Mouse (Mus musculus): ENCODE measurements around the gene Gm21992. TPM values are rescaled to one million over a fixed set of nuclear protein-coding genes. Genes with fewer than 3 reads are reported as not detected.

Gene Gm21992
- 27.0 and 29.6 TPM in 2 replicates for polyA plus RNA-seq (2016; fragmentation: Nextera tagmentation; extraction: Ambion mirVana)

DNA sequence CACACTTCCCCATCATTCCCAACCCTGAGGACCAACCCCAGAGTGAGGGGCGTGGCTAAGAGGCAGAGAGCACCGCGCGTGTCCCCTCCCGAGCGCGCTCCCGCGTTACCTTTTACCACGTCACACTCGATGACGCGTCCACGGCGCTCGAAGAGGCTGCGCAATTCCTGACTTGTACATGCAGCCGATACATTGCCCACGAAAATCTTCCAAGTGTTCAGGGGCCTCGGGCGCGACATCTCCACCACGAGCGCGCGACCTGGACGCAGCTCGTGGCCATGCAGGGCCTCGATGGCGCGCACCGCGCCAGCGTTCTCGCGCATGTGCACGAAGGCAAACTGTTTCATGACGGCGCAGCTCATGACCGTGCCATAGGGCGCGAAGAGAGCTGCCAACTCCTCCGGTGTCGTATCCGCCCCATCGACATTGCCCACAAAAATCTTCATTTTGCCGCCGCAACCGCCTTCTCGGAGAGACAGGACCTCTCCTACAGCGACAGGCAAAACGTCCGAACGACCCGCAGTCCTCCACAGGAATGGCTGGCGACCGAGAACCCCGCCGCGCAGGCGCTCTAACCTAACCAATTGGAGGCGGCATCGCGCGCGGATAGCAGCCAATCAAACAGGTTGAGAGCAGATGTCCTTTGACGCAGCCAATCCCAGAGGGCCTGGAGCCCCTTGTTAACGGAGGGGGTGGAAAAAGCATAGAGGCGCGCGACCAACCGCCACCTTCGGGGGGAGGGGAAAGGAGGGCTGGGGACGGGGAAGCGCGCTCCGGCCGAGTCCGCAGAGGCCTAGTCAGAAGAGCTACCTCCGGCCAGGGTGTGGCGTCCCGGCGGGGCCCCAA, at the start of gene Gm21992, which contains the start of gene Rbm14:
Gene Gm21992 (minus strand): TSS at position 550 of the 846 bp plus-strand sequence.
Gene Rbm14 (minus strand): TSS at position 572 of the 846 bp plus-strand sequence.
- Histone ChIP-seq H3K9me3 (replicated peaks) (no peaks in the 10 kb centered on the region), H3K4me3 (peak within 1 kb of the TSS; percentile 81), H3K27me3 (replicated peaks) (no peaks in the 10 kb centered on the region), H3K36me3 (peaks cover 4% of the 10 kb centered on the region; the same call in 1 of the 2 replicates), H3K9ac (peak within 1 kb of the TSS; percentile 92), H3K27ac (ENCODE audit: poor library complexity, severe bottlenecking) (peak within 1 kb of the TSS; percentile 93), H3K4me2 (peak within 1 kb of the TSS; percentile 83), H3K4me1 (replicated peaks) (peaks cover 22% of the 10 kb centered on the region)
- WGBS: under 1% methylated on average over 83 of the region's 83 CpGs
- ATAC-seq (ENCODE audit: insufficient number of reproducible peaks, low FRiP score): peak; percentile 99

- Histone ChIP-seq H3K36me3 (0 out of 2 replicates have a peak, but pooled peaks cover 10% of the 10 kb centered on the region), H3K27ac (ENCODE audit: poor library complexity, severe bottlenecking) (no peak overlapping the region), H3K27me3 (replicated peaks) (peaks cover 29% of the 10 kb centered on the region), H3K9me3 (replicated peaks) (no peaks in the 10 kb centered on the region), H3K4me1 (replicated peaks) (peaks cover 9% of the 10 kb centered on the region; the same call in 1 of the 2 replicates), H3K4me2 (no peak overlapping the region), H3K4me3 (no peak overlapping the region), H3K9ac (no peak overlapping the region)
- ATAC-seq (ENCODE audit: insufficient number of reproducible peaks, low FRiP score): peak; percentile 63
- 47% methylated on average over 6 of the region's 6 CpGs for WGBS
Observed at GRCm38 (mm10) chr19:4859081-4859480, 47.7 kb upstream of the Gm21992 start.

GRCm38 (mm10) chr19:4855951-4856350, 44.5 kb upstream of the Gm21992 start:
- Histone ChIP-seq H3K4me1 (replicated peaks) (peaks cover 9% of the 10 kb centered on the region; the same call in 1 of the 2 replicates), H3K9ac (no peak overlapping the region), H3K9me3 (replicated peaks) (no peaks in the 10 kb centered on the region), H3K27me3 (replicated peaks) (peaks cover 20% of the 10 kb centered on the region), H3K4me3 (peak overlapping the region; percentile 59; the same call in 1 of the 2 replicates), H3K36me3 (0 out of 2 replicates have a peak, but pooled peaks cover 7% of the 10 kb centered on the region), H3K27ac (ENCODE audit: poor library complexity, severe bottlenecking) (no peak overlapping the region), H3K4me2 (peak overlapping the region; percentile 96)
- no peak for ATAC-seq (ENCODE audit: insufficient number of reproducible peaks, low FRiP score)
- whole genome bisulfite sequencing: 84% methylated on average over 4 of the region's 4 CpGs

DNA sequence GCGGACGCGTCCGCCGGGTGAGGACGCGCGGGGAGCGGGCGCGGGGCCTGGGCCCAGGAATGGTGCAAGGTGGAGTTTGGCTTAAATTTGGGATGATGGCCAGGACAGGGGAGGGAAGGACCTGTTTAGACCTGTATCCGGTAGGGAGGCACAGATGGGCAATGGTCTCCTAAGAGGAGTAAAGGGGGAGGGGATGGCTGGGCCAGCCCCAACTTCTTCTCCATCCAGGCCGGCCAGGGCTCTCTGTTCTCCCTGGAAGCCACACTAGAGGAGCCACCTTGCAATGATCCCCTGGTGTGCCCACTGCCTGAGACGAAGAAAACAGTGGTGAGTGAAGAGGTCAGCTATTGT, 44.0 kb upstream of the Gm21992 start:
- peaks cover 24% of the 10 kb centered on the region for H3K27me3 ChIP-seq (replicated peaks)
- peak overlapping the region; percentile 96 for H3K4me2 ChIP-seq
- H3K36me3 ChIP-seq: 0 out of 2 replicates have a peak, but pooled peaks cover 7% of the 10 kb centered on the region
- H3K4me1 ChIP-seq (replicated peaks): peaks cover 9% of the 10 kb centered on the region; the same call in 1 of the 2 replicates
- WGBS: 4% methylated on average over 14 of the region's 14 CpGs
- peak overlapping the region; percentile 59 for H3K4me3 ChIP-seq
- no peaks in the 10 kb centered on the region for H3K9me3 ChIP-seq (replicated peaks)
- peak overlapping the region; percentile 73 for H3K9ac ChIP-seq
- no peak for ATAC-seq (ENCODE audit: insufficient number of reproducible peaks, low FRiP score)
- peak overlapping the region; percentile 48; the same call in 1 of the 2 replicates for H3K27ac ChIP-seq (ENCODE audit: poor library complexity, severe bottlenecking)

DNA sequence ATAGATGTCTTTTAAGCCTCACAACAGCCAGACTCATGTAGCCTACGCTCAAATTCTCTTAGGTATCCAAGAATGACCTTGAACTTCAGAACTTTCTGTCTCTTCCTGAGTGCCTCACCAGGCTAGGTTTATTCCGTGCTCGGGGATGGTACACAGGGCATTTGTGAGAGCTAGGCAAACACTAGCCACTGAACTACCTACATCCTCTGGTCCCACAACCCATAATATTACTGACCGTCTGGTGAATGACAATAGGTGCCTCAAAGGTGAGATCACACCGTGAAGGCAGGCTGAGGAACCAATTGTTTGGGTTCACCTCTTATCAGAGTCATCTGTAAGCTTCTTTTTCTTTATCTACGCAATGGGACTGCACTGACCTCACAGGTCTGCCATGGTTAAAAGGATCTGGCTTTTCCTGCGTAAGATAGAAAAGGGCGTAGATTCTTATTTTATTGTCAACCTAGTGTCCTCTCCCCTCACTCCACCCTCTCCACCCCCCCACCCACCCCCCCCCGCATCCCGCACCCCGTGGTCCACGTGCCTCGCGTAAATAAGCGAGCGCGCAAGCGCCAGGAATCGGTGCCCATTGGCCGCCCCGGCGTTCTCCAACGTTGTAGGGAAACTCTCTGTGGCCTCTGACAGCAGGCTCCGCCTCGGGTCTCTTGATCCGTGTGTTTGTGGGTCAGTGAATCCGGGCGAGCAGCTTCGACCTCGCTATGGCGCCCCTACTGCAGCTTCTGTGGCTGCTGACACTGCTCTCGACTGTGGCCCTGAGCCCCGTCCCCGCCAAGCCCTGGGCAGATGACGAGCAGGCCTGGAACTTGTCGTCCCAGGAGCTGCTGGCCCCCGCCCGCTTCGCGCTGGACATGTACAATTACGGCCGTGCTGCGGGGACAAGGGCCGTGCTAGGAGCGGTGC, 43.4 kb upstream of the Gm21992 start, which contains the start of gene Ctsf:
Gene Ctsf (plus strand): TSS at position 579 of the 918 bp plus-strand sequence.
- H3K4me2 ChIP-seq: peak within 1 kb of the TSS; percentile 96
- H3K4me1 ChIP-seq (replicated peaks): peaks cover 9% of the 10 kb centered on the region; the same call in 1 of the 2 replicates
- 4% methylated on average over 45 of the region's 45 CpGs for WGBS
- peak; percentile 77 for ATAC-seq (ENCODE audit: insufficient number of reproducible peaks, low FRiP score)
- H3K27ac ChIP-seq (ENCODE audit: poor library complexity, severe bottlenecking): peak within 1 kb of the TSS; percentile 48; the same call in 1 of the 2 replicates
- H3K9me3 ChIP-seq (replicated peaks): no peaks in the 10 kb centered on the region
- H3K9ac ChIP-seq: peak within 1 kb of the TSS; percentile 73
- peak within 1 kb of the TSS; percentile 59 for H3K4me3 ChIP-seq
- H3K36me3 ChIP-seq: 0 out of 2 replicates have a peak, but pooled peaks cover 7% of the 10 kb centered on the region
- H3K27me3 ChIP-seq (replicated peaks): peaks cover 27% of the 10 kb centered on the region

GRCm38 (mm10) chr19:4850281-4850680, 38.9 kb upstream of the Gm21992 start:
- Histone ChIP-seq H3K4me1 (replicated peaks) (peaks cover 5% of the 10 kb centered on the region; the same call in 1 of the 2 replicates), H3K4me2 (no peak overlapping the region), H3K27me3 (replicated peaks) (peaks cover 15% of the 10 kb centered on the region), H3K9ac (no peak overlapping the region), H3K27ac (ENCODE audit: poor library complexity, severe bottlenecking) (no peak overlapping the region), H3K4me3 (no peak overlapping the region), H3K36me3 (no peaks in the 10 kb centered on the region), H3K9me3 (replicated peaks) (no peaks in the 10 kb centered on the region)
- no peak for ATAC-seq (ENCODE audit: insufficient number of reproducible peaks, low FRiP score)
- WGBS: 46% methylated on average over 5 of the region's 5 CpGs

DNA sequence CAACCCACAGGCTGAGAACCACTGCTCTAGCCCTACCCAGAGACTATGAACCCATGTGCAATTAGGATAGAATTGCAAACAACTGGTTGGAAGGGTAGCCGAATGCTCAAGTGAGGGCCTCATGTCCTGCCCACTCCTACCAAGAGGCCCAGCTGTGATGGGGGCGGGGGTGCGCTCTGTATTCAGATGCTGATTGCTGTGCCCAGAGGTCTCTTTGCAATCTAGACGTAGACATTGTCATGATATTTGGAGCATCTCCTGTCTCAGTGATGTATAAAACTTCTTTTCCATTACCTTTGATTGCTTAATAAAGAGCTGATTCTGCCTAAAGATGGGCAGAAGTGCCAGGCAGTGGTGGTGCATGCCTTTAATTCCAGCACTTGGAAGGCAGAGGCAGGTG, 38.4 kb upstream of the Gm21992 start:
- Histone ChIP-seq H3K9ac (no peak overlapping the region), H3K27ac (ENCODE audit: poor library complexity, severe bottlenecking) (no peak overlapping the region), H3K4me3 (no peak overlapping the region), H3K9me3 (replicated peaks) (no peaks in the 10 kb centered on the region), H3K4me1 (replicated peaks) (peaks cover 4% of the 10 kb centered on the region; the same call in 1 of the 2 replicates), H3K4me2 (no peak overlapping the region), H3K27me3 (replicated peaks) (peaks cover 15% of the 10 kb centered on the region), H3K36me3 (no peaks in the 10 kb centered on the region)
- WGBS: 41% methylated on average over 4 of the region's 4 CpGs
- ATAC-seq (ENCODE audit: insufficient number of reproducible peaks, low FRiP score): no peak

GRCm38 (mm10) chr19:4847490-4847889, 36.1 kb upstream of the Gm21992 start:
- no peaks in the 10 kb centered on the region for H3K36me3 ChIP-seq
- WGBS: 28% methylated on average over 7 of the region's 7 CpGs

GRCm38 (mm10) chr19:4845846-4846245, 34.4 kb upstream of the Gm21992 start:
- H3K4me1 ChIP-seq (replicated peaks): no peaks in the 10 kb centered on the region
- no peak overlapping the region for H3K4me3 ChIP-seq
- no peak overlapping the region for H3K27ac ChIP-seq (ENCODE audit: poor library complexity, severe bottlenecking)
- peaks cover 37% of the 10 kb centered on the region for H3K27me3 ChIP-seq (replicated peaks)
- no peaks in the 10 kb centered on the region for H3K9me3 ChIP-seq (replicated peaks)
- H3K36me3 ChIP-seq: no peaks in the 10 kb centered on the region
- WGBS: 46% methylated on average over 2 of the region's 2 CpGs
- no peak overlapping the region for H3K4me2 ChIP-seq
- H3K9ac ChIP-seq: no peak overlapping the region
- no peak for ATAC-seq (ENCODE audit: insufficient number of reproducible peaks, low FRiP score)

More at GRCm38 (mm10) chr19:4847490-4847889, 36.1 kb upstream of the Gm21992 start:
- Histone ChIP-seq H3K27me3 (replicated peaks) (peaks cover 22% of the 10 kb centered on the region), H3K27ac (ENCODE audit: poor library complexity, severe bottlenecking) (no peak overlapping the region), H3K9ac (no peak overlapping the region), H3K4me2 (no peak overlapping the region), H3K9me3 (replicated peaks) (no peaks in the 10 kb centered on the region), H3K4me3 (no peak overlapping the region), H3K4me1 (replicated peaks) (no peaks in the 10 kb centered on the region)
- no peak for ATAC-seq (ENCODE audit: insufficient number of reproducible peaks, low FRiP score)

DNA sequence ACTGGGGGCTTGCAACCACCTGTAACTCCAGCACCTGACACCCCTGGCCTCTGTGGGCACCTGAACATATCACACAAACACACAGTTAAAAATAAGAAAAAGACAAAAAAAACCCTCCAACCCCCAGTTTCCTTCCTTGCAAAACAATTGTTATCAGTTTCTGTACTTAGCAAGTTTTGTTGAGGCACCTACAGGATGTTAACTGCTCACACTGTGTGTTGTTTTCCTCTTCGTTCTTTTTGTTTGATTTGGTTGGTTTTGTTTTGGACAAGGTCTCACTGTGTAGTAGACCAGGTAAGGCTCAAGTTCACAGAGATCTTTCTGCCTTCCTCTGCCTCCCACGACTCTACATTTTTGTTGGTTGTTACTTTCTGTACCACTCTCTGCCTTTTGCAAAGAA, 31.2 kb upstream of the Gm21992 start:
- Histone ChIP-seq H3K36me3 (no peaks in the 10 kb centered on the region), H3K27ac (ENCODE audit: poor library complexity, severe bottlenecking) (no peak overlapping the region), H3K4me3 (no peak overlapping the region), H3K4me2 (no peak overlapping the region), H3K27me3 (replicated peaks) (peaks cover 36% of the 10 kb centered on the region), H3K9ac (no peak overlapping the region), H3K9me3 (replicated peaks) (no peaks in the 10 kb centered on the region), H3K4me1 (replicated peaks) (peaks cover 15% of the 10 kb centered on the region)
- 56% methylated on average over 2 of the region's 2 CpGs for WGBS
- no peak for ATAC-seq (ENCODE audit: insufficient number of reproducible peaks, low FRiP score)

Data from heart, embryonic 12.5 days (tissue).